Comparison of ENCODE assay signal across 11 mouse cellular contexts in genomic region chr7:95465506-95465905, GRCm38 (mm10).
"Had no signal": no experiment of that assay in that cellular context is flagged by ENCODE, and none has a peak within 500 bp of the region (broad histone marks: within the 10 kb centered on the region; RNA-seq: fewer than 3 reads in every experiment).

No protein-coding gene starts in this region.

- H3K4me3 ChIP-seq: limb, embryonic 15.5 days; midbrain, embryonic 12.5 days; neural tube, embryonic 13.5 days had no signal

- H3K27ac ChIP-seq: limb, embryonic 15.5 days; liver, embryonic 14.5 days; midbrain, embryonic 12.5 days; neural tube, embryonic 13.5 days had no signal

- DNase-seq: kidney, postnatal 25 days; lung, adult 18-20 months; retina, postnatal 1 day; right cerebral cortex, postnatal 4 days; spleen, adult 18-20 months; thymus, adult 18-20 months; thymus, postnatal 14 days had no signal

- H3K9me3 ChIP-seq: limb, embryonic 15.5 days; midbrain, embryonic 12.5 days; neural tube, embryonic 13.5 days had no signal

- H3K27me3 ChIP-seq: limb, embryonic 15.5 days; midbrain, embryonic 12.5 days; neural tube, embryonic 13.5 days had no signal

- H3K4me1 ChIP-seq: limb, embryonic 15.5 days; midbrain, embryonic 12.5 days; neural tube, embryonic 13.5 days had no signal

- H3K36me3 ChIP-seq: limb, embryonic 15.5 days; midbrain, embryonic 12.5 days; neural tube, embryonic 13.5 days had no signal
